8 mouse cellular contexts compared by ENCODE assay signal in the genomic region with DNA sequence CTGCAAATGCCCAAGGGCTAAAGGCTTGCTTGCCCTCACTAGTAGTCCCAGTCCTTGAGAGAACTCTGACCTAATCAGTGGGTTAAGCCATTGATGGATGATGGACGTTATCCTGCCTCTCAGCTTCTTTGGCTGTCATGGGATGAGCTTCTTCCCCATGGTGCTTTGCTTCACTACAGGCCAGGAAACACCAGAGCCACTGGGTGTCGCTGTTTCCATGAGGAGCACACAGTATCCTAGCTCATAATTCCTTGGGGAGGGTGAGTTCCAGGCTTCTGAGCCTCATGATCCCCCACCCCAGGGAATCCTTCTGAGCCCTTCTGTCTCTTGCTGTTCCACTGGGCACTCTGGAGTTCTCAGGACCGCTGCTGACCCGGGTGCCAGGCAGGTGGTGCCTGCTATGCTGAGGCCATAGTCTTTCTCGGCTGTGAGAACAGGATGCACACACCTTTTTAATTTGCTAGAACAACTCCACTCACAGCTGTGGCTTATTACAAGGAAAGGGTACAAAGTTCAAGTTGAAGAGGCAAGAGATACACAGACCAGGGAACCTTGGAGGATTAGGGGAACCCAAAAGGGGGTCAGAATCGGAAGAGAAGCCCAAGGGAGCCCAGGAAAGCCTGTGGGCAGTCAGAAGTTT. TPM values are rescaled to one million over a fixed set of nuclear protein-coding genes. Genes with fewer than 3 reads are reported as not detected.
DNase-seq lines count a peak whose midpoint lies in the region; ATAC-seq and TF ChIP-seq lines count a peak whose summit lies in the region.

No protein-coding gene starts in this region.

- no peak overlapping the region for H3K4me2 ChIP-seq in heart, embryonic 11.5 days
- H3K4me2 ChIP-seq in hindbrain, embryonic 16.5 days (ENCODE audit: low read length), result no peak overlapping the region
- H3K4me2 ChIP-seq in midbrain, embryonic 13.5 days (replicated peaks), result no peak overlapping the region

- no peaks in the 10 kb centered on the region for H3K9me3 ChIP-seq in heart, embryonic 11.5 days (replicated peaks; ENCODE audit: control insufficient read depth, low read length)
- no peaks in the 10 kb centered on the region for H3K9me3 ChIP-seq in hindbrain, embryonic 16.5 days (ENCODE audit: control insufficient read depth, low read length)
- H3K9me3 ChIP-seq in midbrain, embryonic 13.5 days, result no peaks in the 10 kb centered on the region

- no peaks in the 10 kb centered on the region for H3K79me2 ChIP-seq in heart, adult 2 months (replicated peaks; ENCODE audit: control insufficient read depth, insufficient read depth, low read length)

- no peak overlapping the region for H3K9ac ChIP-seq in heart, adult 2 months (ENCODE audit: low read depth, low read length)
- H3K9ac ChIP-seq in heart, embryonic 11.5 days (ENCODE audit: low read depth, low read length), result no peak overlapping the region
- H3K9ac ChIP-seq in hindbrain, embryonic 16.5 days (ENCODE audit: low read depth, low read length), result no peak overlapping the region
- H3K9ac ChIP-seq in midbrain, embryonic 13.5 days (replicated peaks), result no peak overlapping the region

- intact Hi-C loops in heart, adult 2 months (cut with DNase I), result loop anchor here (2.0 to 5.0 kb wide), 2 partner anchors 172 to 378 kb away; no protein-coding TSS in a partner anchor
- intact Hi-C loops in left cerebral cortex, adult 2 months (cut with DNase I), result loop anchor here (2.0 to 5.0 kb wide), 2 partner anchors 172 to 374 kb away; no protein-coding TSS in a partner anchor

- no peak for TF ChIP-seq POLR2A in heart, adult 2 months (IDR thresholded peaks at IDR 0.05; ENCODE audit: insufficient read depth, low read depth, low read length)

- no peak for ATAC-seq in heart, embryonic 11.5 days (replicated peaks; ENCODE audit: insufficient number of reproducible peaks, low FRiP score, low TSS enrichment)
- ATAC-seq in hindbrain, embryonic 16.5 days, result peak; percentile 68
- peak; percentile 34; the same call in 1 of the 2 replicates for ATAC-seq in midbrain, embryonic 13.5 days
- ATAC-seq in erythroid progenitor cell, adult 5-6 weeks (replicated peaks; ENCODE audit: low FRiP score, poor library complexity, severe bottlenecking), result no peak

- DNase-seq in heart, adult 2 months, result peak in 1 of 2 experiments; percentile 40
- DNase-seq in adrenal gland, adult 18-20 months (ENCODE audit: low spot score in 2 of 2), result peak; percentile 52 to 56
- peak; percentile 35 for DNase-seq in embryo, embryonic 11.5 days (ENCODE audit: low read depth, low spot score)
- peak; percentile 74 for DNase-seq in left cerebral cortex, adult 2 months (ENCODE audit: extremely low spot score in 1 of 2, low spot score in 2 of 2)

- no peaks in the 10 kb centered on the region for H3K27me3 ChIP-seq in heart, adult 2 months (ENCODE audit: control insufficient read depth, insufficient read depth, low read length)
- H3K27me3 ChIP-seq in heart, embryonic 11.5 days (ENCODE audit: control insufficient read depth, insufficient read depth, low read length), result peaks cover 8% of the 10 kb centered on the region
- H3K27me3 ChIP-seq in hindbrain, embryonic 16.5 days (replicated peaks; ENCODE audit: control insufficient read depth, insufficient read depth, low read length), result no peaks in the 10 kb centered on the region
- H3K27me3 ChIP-seq in midbrain, embryonic 13.5 days, result no peaks in the 10 kb centered on the region

- TF ChIP-seq EP300 in heart, adult 2 months (IDR thresholded peaks at IDR 0.05; ENCODE audit: insufficient read depth, low read depth, low read length), result 0 out of 2 replicates have a peak, but pooled peaks have one; percentile 18

- no peaks in the 10 kb centered on the region for H3K36me3 ChIP-seq in heart, adult 2 months (ENCODE audit: control insufficient read depth, insufficient read depth, low read length)
- no peaks in the 10 kb centered on the region for H3K36me3 ChIP-seq in heart, embryonic 11.5 days (ENCODE audit: control insufficient read depth, insufficient read depth, low read length)
- H3K36me3 ChIP-seq in hindbrain, embryonic 16.5 days (ENCODE audit: control insufficient read depth, insufficient read depth, low read length), result no peaks in the 10 kb centered on the region
- H3K36me3 ChIP-seq in midbrain, embryonic 13.5 days, result no peaks in the 10 kb centered on the region

- 35% methylated on average over 6 of the region's 6 CpGs for WGBS in heart, adult 2 months
- WGBS in heart, embryonic 11.5 days (ENCODE audit: insufficient replicate concordance), result 31% methylated on average over 6 of the region's 6 CpGs
- 37% methylated on average over 6 of the region's 6 CpGs for WGBS in hindbrain, embryonic 16.5 days
- WGBS in midbrain, embryonic 13.5 days, result 32% methylated on average over 6 of the region's 6 CpGs

- H3K4me3 ChIP-seq in heart, adult 2 months, result no peak overlapping the region
- H3K4me3 ChIP-seq in heart, embryonic 11.5 days (ENCODE audit: low read depth, low read length), result no peak overlapping the region
- no peak overlapping the region for H3K4me3 ChIP-seq in hindbrain, embryonic 16.5 days (ENCODE audit: low read length)
- no peak overlapping the region for H3K4me3 ChIP-seq in left cerebral cortex, adult 2 months
- no peak overlapping the region for H3K4me3 ChIP-seq in midbrain, embryonic 13.5 days (replicated peaks)

- peaks cover 1% of the 10 kb centered on the region; the same call in 1 of the 2 replicates for H3K4me1 ChIP-seq in heart, adult 2 months (ENCODE audit: control insufficient read depth, insufficient read depth, low read length)
- H3K4me1 ChIP-seq in heart, embryonic 11.5 days (ENCODE audit: control insufficient read depth, insufficient read depth, low read length), result no peaks in the 10 kb centered on the region
- no peaks in the 10 kb centered on the region for H3K4me1 ChIP-seq in hindbrain, embryonic 16.5 days (ENCODE audit: control insufficient read depth, insufficient read depth, low read depth, low read length)
- no peaks in the 10 kb centered on the region for H3K4me1 ChIP-seq in midbrain, embryonic 13.5 days (replicated peaks)

- TF ChIP-seq CTCF in heart, adult 2 months (IDR thresholded peaks at IDR 0.05), result peak; percentile 76
- TF ChIP-seq CTCF in left cerebral cortex, adult 2 months (IDR thresholded peaks at IDR 0.05), result peak; percentile 91

- H3K27ac ChIP-seq in heart, adult 2 months, result no peak overlapping the region
- no peak overlapping the region for H3K27ac ChIP-seq in heart, embryonic 11.5 days (ENCODE audit: low read depth, low read length)
- no peak overlapping the region for H3K27ac ChIP-seq in hindbrain, embryonic 16.5 days (ENCODE audit: low read depth, low read length)
- no peak overlapping the region for H3K27ac ChIP-seq in left cerebral cortex, adult 2 months
- no peak overlapping the region for H3K27ac ChIP-seq in midbrain, embryonic 13.5 days

RNA-seq across cellular contexts. Expression of a gene that starts 6.2 kb away (rescaled TPM):
- total RNA-seq in heart, adult 2 months (2021), result not detected
- polyA plus RNA-seq in heart, adult 2 months (2012; rRNA removed), result 0.23 TPM in 1 of 2 replicates, not detected in the other
- 0.61 TPM in 1 of 2 replicates, not detected in the other for polyA plus RNA-seq in heart, embryonic 11.5 days (2014; fragmentation: Nextera tagmentation; extraction: Ambion mirVana)
- not detected for total RNA-seq in adrenal gland, adult 18-20 months (2021)
- not detected in 2 replicates for polyA plus RNA-seq in hindbrain, embryonic 16.5 days (2015; fragmentation: Nextera tagmentation; extraction: Ambion mirVana)
- total RNA-seq in left cerebral cortex, adult 2 months (2021), result not detected
- not detected in 2 replicates for polyA plus RNA-seq in midbrain, embryonic 13.5 days (2015; fragmentation: Nextera tagmentation; extraction: Ambion mirVana)
- not detected in 2 replicates for total RNA-seq in erythroid progenitor cell, adult 5-6 weeks (2015; ENCODE audit: low replicate concordance)
- not detected in 2 replicates for total RNA-seq in erythroid progenitor cell, adult 5-6 weeks (2017; ENCODE audit: low replicate concordance)

RNA-seq across cellular contexts. Expression of a gene that starts 27.1 kb away (rescaled TPM):
- total RNA-seq in heart, adult 2 months (2021), result 1 to 10 TPM; 1.2 to 2.0 TPM
- 1.4 and 1.8 TPM in 2 replicates for polyA plus RNA-seq in heart, adult 2 months (2012; rRNA removed)
- 5.7 and 6.3 TPM in 2 replicates for polyA plus RNA-seq in heart, embryonic 11.5 days (2014; fragmentation: Nextera tagmentation; extraction: Ambion mirVana)
- total RNA-seq in adrenal gland, adult 18-20 months (2021), result 10 to 100 TPM; 37.9 to 38.1 TPM
- 497 and 573 TPM in 2 replicates for polyA plus RNA-seq in hindbrain, embryonic 16.5 days (2015; fragmentation: Nextera tagmentation; extraction: Ambion mirVana)
- total RNA-seq in left cerebral cortex, adult 2 months (2021), result 100 to 1,000 TPM; 730 to 772 TPM
- 272 and 327 TPM in 2 replicates for polyA plus RNA-seq in midbrain, embryonic 13.5 days (2015; fragmentation: Nextera tagmentation; extraction: Ambion mirVana)
- total RNA-seq in erythroid progenitor cell, adult 5-6 weeks (2015; ENCODE audit: low replicate concordance), result 0.36 TPM in 1 of 2 replicates, not detected in the other
- total RNA-seq in erythroid progenitor cell, adult 5-6 weeks (2017; ENCODE audit: low replicate concordance), result not detected in 2 replicates

RNA-seq across cellular contexts. Expression of a gene that starts 31.9 kb away (rescaled TPM):
- not detected for total RNA-seq in heart, adult 2 months (2021)
- 0.82 TPM in 1 of 2 replicates, not detected in the other for polyA plus RNA-seq in heart, adult 2 months (2012; rRNA removed)
- 0.11 TPM in 1 of 2 replicates, not detected in the other for polyA plus RNA-seq in heart, embryonic 11.5 days (2014; fragmentation: Nextera tagmentation; extraction: Ambion mirVana)
- not detected for total RNA-seq in adrenal gland, adult 18-20 months (2021)
- polyA plus RNA-seq in hindbrain, embryonic 16.5 days (2015; fragmentation: Nextera tagmentation; extraction: Ambion mirVana), result 0.40 and 0.54 TPM in 2 replicates
- total RNA-seq in left cerebral cortex, adult 2 months (2021), result not detected
- polyA plus RNA-seq in midbrain, embryonic 13.5 days (2015; fragmentation: Nextera tagmentation; extraction: Ambion mirVana), result not detected in 2 replicates
- total RNA-seq in erythroid progenitor cell, adult 5-6 weeks (2015; ENCODE audit: low replicate concordance), result not detected in 2 replicates
- total RNA-seq in erythroid progenitor cell, adult 5-6 weeks (2017; ENCODE audit: low replicate concordance), result not detected in 2 replicates

RNA-seq across cellular contexts. Expression of a gene that starts 39.7 kb away (rescaled TPM):
- total RNA-seq in heart, adult 2 months (2021), result under 1 TPM in 1 of 2 experiments, not detected in 1; 0.09 TPM
- 0.20 and 0.35 TPM in 2 replicates for polyA plus RNA-seq in heart, adult 2 months (2012; rRNA removed)
- 0.10 and 0.24 TPM in 2 replicates for polyA plus RNA-seq in heart, embryonic 11.5 days (2014; fragmentation: Nextera tagmentation; extraction: Ambion mirVana)
- total RNA-seq in adrenal gland, adult 18-20 months (2021), result under 1 TPM in 1 of 2 experiments, not detected in 1; 0.03 TPM
- polyA plus RNA-seq in hindbrain, embryonic 16.5 days (2015; fragmentation: Nextera tagmentation; extraction: Ambion mirVana), result 0.43 and 0.51 TPM in 2 replicates
- total RNA-seq in left cerebral cortex, adult 2 months (2021), result under 1 TPM; 0.07 to 0.12 TPM
- polyA plus RNA-seq in midbrain, embryonic 13.5 days (2015; fragmentation: Nextera tagmentation; extraction: Ambion mirVana), result 0.12 and 0.24 TPM in 2 replicates
- total RNA-seq in erythroid progenitor cell, adult 5-6 weeks (2015; ENCODE audit: low replicate concordance), result not detected in 2 replicates
- total RNA-seq in erythroid progenitor cell, adult 5-6 weeks (2017; ENCODE audit: low replicate concordance), result not detected in 2 replicates

Comparison
In these comparisons a context has a peak if more than half of its experiments do, and no peak if none do; other contexts are left out.
1. ATAC-seq: peak in hindbrain, embryonic 16.5 days (single experiment) and midbrain, embryonic 13.5 days (single experiment); none in heart, embryonic 11.5 days (single experiment) and erythroid progenitor cell, adult 5-6 weeks (single experiment).
2. RNA of a gene that starts 27.1 kb away (total RNA-seq): 730 to 772 TPM in left cerebral cortex, adult 2 months; 37.9 to 38.1 TPM in adrenal gland, adult 18-20 months, 1.2 to 2.0 TPM in heart, adult 2 months and 0.36 TPM in erythroid progenitor cell, adult 5-6 weeks; every median in the first group is over 10 times any median in the second.